Mouse (Mus musculus) adrenal gland, postnatal 4 days (tissue): ENCODE results near the gene Defa36. TPM values are rescaled to one million over a fixed set of nuclear protein-coding genes. Genes with fewer than 3 reads are reported as not detected.
"Not testable (repeated sequence)": the region's sequence is repeated elsewhere in the genome, so short reads cannot be mapped to it uniquely, and the experiment has no call there.

Experiments used
- DNase-seq, 2 experiments: peaks; one replicate each; pipeline ENCODE4 v3.0.0; 2021 to 2022; ENCODE audit warnings: low spot score in 2 of 2, mixed read lengths in 2 of 2
- long read RNA-seq, 2 experiments: library from polyadenylated mRNA; stranded (forward); transcript quantifications; one replicate each; pipeline ENCODE4 v2.0.0; 2021
- total RNA-seq, 2 experiments: library from RNA; stranded (reverse); gene quantifications; 2 replicates each; pipeline ENCODE4 v1.2.3; 2021

Defa36 gene
- not detected for total RNA-seq
- long read RNA-seq, experiment 1, result 0 reads
- long read RNA-seq, experiment 2, result 0 reads

DNA sequence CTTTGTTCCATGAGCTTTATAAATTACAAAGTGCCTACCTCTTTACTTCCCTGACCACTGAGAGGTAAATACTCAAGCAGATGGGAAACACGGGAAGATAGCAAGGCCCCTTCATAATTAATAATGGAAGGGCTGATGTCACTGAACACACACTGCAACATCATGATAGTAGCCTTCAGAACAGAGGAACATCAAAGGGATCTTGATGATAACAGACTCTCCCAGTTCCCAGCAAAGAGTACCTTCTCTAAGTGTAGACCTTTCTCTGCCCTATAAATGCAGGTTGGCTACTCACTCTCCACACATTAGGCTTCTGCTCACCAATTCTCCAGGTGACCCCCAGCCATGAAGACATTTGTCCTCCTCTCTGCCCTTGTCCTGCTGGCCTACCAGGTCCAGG, at the start of gene Defa36:
Defa36 (plus strand) TSS at position 301 of the 400 bp plus-strand sequence.
- DNase-seq, result not testable (repeated sequence)

DNA sequence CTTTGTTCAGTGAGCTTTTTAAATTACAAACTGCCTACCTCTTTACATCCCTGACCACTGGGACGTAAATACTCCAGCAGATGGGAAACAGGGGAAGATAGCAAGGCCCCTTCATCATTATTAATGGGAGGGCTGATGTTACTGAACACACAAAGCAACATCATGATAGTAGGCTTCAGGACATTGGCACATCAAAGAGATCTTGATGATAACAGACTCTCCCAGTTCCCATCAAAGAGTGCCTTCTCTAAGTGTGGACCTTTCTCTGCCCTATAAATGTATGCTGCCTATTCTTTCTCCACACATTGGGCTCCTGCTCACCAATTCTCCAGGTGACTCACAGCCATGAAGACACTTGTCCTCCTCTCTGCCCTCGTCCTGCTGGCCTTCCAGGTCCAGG, 49.0 kb upstream of the Defa36 start, which contains the start of gene Defa2:
Defa2 (plus strand) TSS at position 301 of the 400 bp plus-strand sequence.
- DNase-seq, result not testable (repeated sequence)

DNA sequence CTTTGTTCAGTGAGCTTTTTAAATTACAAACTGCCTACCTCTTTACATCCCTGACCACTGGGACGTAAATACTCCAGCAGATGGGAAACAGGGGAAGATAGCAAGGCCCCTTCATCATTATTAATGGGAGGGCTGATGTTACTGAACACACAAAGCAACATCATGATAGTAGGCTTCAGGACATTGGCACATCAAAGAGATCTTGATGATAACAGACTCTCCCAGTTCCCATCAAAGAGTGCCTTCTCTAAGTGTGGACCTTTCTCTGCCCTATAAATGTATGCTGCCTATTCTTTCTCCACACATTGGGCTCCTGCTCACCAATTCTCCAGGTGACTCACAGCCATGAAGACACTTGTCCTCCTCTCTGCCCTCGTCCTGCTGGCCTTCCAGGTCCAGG, 35.7 kb upstream of the Defa36 start, which contains the start of gene Defa33:
Defa33 (plus strand) TSS at position 301 of the 400 bp plus-strand sequence.
- not testable (repeated sequence) for DNase-seq

DNA sequence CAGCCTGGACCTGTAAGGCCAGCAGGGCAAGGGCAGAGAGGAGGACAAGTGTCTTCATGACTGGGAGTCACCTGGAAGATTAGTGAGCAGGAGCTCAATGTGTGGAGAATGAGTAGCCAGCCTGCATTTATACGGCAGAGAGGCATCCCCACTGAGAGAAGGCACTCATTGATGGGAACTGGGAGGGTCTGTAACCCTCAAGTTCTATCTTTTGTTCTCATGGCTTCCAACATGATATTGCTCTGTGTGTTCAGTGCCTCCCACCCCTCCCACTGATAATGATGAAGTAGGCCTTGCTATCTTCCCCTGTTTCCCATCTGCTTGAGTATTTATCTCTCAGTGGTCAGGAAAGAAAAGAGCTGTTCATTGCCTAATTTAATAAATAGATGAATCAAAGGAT, 29.2 kb downstream of the Defa36 start, which contains the start of gene Gm7849:
Gm7849 (minus strand) TSS at position 101 of the 400 bp plus-strand sequence.
- DNase-seq, result not testable (repeated sequence)

Other genes starting within 250 kb of the Defa36 start
- gene Defa31, start 235.8 kb upstream of the Defa36 start, total RNA-seq, result not detected
- not detected for gene Gm15293, start 225.8 kb upstream of the Defa36 start, total RNA-seq
- gene Gm15292, start 177.7 kb upstream of the Defa36 start, total RNA-seq, result not detected
- not detected for gene Defa27, start 111.9 kb upstream of the Defa36 start, total RNA-seq
- gene Defa29, start 100.4 kb upstream of the Defa36 start, total RNA-seq, result not detected
- gene Defa2, start 48.9 kb upstream of the Defa36 start, total RNA-seq, result not detected
- not detected for gene Defa33, start 35.6 kb upstream of the Defa36 start, total RNA-seq
- gene Gm7849, start 29.1 kb downstream of the Defa36 start, total RNA-seq, result not detected
- not detected for gene Defa20, start 81.8 kb downstream of the Defa36 start, total RNA-seq
- gene Defa32, start 101.6 kb downstream of the Defa36 start, total RNA-seq, result not detected
- gene Defa37, start 138.0 kb downstream of the Defa36 start, total RNA-seq, result not detected
- not detected for gene Defa28, start 155.6 kb downstream of the Defa36 start, total RNA-seq
- not detected for gene Gm7861, start 167.1 kb downstream of the Defa36 start, total RNA-seq
- not detected for gene Defa26, start 190.8 kb downstream of the Defa36 start, total RNA-seq
- gene Defa17, start 228.4 kb downstream of the Defa36 start, total RNA-seq, result not detected
- gene Defa34, start 238.4 kb downstream of the Defa36 start, total RNA-seq, result not detected